Mouse (Mus musculus): ENCODE measurements at regions not wholly inside any gene's neighbourhood (a gene's known extent, or its start where the extent isn't known, plus 50 kb on each side); places are given as distances from the start of the nearest gene placed in this dataset.

DNA sequence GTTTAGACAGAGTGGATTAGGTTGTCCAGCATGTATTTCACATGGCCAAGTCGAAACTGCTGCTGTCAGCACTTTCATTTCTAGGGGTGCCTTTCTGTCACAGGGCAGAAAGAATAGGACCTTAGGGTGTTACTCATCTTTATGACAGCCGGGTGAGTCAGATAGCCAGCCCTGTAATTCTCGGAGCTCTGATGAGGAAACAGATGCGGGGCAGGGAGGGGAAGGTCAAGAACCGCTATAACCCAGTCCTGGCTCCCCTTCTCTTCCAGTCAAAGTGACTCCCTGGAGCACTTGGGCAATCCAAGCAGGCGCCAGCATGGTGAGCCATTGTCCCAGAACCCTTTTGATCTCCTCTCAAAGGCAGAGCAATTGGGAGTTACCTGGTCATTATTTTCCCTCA is 69.4 kb upstream of the Jarid2 start:
- peak; percentile 25 for DNase-seq (ENCODE audit: low read depth, low spot score)

DNA sequence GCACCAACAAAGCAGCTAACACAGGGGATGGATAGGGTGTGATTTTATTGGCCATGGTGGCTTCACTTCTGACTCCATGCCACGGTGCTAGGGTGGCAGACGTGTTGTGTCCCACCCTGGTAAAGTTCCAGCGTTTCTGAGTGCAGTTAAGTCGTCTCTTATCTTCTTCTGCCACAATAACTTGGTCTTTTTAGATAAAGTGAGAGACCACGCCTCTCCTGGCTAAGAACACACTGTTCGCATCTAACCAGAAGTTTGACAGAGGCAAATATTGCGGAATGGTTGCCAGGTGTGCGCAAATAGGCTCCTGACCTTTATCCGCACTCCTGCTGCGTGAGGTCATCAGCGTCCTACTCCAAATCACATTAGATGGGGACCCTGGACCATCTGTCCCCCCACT is 66.2 kb upstream of the Jarid2 start:
- DNase-seq (ENCODE audit: low read depth, low spot score), result no peak

DNA sequence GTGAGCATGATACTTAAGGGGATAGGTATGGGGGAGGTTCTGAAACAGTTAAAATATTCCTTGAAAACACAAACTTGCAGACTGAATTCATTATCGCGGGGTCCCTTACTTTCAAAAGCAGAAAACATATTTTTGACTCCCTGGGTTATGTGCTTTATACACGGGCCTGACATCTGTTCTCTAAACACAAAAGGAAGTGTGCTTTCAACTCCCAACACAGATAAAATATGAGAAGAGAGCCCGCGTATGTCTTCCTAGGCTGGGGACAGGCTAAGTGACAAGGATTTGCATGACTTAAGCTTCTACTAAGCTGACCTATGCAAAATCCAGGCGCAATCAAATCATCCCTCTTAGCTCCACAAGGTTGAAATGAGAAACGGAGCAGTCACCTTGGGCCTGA is 65.5 kb upstream of the Jarid2 start:
- no peak for DNase-seq (ENCODE audit: low read depth, low spot score)

DNA sequence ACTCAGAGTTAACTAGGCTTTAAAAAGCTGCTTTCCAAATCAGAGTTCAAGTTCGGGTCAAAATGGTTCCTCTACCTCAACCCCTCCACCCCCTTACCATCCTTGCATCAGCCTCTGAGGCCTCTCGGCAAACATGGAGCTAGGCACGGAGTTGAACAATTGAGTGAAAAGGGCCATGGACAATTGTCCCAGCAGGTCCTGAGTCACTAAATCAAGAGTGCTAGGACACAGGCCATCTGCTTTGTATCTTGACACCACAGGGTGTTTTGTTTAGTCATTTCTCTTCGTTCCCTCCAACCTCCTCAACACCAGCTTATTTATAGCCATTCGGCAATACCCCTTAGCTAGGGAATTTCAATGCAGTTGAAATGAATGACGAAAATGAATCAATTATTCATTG is 59.5 kb upstream of the Jarid2 start:
- DNase-seq (ENCODE audit: low read depth, low spot score), result no peak

DNA sequence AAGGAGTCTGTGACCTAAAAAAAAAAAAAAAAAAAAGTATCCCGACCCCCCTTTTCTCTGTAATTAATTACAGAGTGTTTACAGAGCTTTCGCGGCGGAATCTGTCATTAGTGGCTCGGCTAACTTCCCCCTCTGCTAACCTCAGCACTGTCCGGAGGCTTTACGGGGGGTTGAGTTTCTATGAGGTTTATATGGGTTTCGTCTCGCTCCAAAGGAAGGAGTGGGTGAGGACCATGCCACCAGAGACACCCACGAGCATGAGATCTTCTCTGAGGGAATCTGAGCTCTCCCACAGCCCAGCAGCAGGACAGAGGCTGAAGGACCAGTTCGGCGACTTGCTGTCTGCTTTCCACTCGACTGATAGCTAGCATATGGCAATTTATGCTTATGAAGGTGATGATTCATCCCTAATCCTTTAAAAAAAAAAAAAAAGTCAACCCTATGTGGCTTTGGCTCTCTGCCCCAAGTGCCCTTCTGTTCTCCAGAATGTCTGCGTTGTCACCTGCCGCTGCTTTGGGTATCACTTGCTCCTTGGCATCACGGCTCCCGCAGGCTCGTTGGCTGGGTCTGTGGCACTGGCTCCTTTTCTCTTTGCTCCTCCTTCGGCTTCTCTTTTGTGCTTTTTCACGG is 55.8 kb upstream of the Jarid2 start:
- DNase-seq (ENCODE audit: low read depth, low spot score), result no peak

DNA sequence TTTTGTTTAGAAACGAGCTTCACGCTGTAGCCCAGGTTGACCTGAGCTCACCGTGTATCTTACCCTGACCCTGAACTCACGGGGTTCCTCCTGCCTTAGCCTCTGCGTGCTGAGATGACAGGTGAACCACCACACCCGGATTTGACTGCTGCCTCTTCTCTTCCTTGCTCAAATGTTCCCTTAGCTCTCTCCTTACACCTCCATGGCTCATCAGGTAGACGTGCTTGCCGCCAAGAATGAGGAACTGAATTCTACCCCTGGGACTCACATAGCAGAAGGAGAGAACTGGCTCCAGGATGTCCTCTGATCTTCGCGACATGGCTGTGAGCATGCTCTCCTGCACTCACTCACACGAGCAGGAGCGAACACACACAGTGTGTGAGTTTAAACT is 55.3 kb upstream of the Jarid2 start:
- no peak for DNase-seq (ENCODE audit: low read depth, low spot score)

DNA sequence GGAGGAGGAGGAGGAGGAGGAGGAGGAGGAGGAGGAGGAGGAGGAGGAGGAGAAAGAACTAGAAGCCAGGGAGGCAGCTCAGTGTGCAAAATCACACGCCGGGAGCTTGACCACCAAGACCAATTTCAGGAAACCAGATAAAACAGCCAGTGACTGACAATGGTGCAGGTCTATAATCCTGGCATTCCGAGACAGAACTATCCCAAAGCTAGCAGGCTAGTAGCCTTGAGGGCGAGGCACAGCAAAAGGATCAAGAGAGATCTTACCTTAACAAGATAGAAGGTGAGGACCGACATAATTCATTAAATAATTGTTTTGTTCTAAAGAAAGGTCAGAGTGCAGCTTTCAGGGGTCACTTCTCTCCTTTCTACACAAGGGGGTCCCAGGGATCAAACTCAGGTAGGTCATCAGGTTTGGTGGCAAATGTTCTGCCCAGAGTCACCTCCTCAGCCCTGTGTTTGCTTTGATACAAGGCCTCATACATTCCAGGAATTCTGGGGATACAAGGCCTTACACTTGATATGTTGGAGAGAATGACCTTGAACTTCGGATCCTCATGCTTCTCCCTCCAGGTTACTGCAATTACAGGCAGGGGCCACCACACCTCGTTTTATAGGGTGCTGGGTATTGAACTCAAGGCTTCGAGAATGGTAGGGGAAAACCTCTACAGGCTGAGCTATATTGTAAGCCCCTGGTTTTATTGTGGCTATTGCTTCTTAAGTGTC is 54.2 kb upstream of the Jarid2 start:
- peak; percentile 64 for DNase-seq (ENCODE audit: low read depth, low spot score)

DNA sequence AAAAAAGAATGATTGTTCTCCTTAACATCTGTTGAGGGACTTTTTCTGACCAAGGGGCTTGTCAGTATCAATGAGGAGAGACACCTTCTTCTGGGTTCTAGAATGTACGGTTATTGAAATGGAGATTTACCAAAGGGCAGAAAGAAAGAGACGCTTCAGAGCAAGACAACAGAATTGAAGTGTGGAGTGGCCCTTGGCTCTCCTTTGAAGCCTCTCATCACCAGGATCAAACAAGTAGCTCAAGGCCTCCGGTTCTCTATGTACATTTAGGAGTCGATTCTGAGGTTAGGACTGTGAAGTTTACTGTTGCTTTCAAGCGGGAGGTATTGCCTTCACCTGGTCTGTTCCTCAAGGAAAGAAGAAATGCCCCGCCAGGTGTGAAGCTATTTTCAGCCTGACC is 53.2 kb upstream of the Jarid2 start:
- peak; percentile 41 for DNase-seq (ENCODE audit: low read depth, low spot score)

DNA sequence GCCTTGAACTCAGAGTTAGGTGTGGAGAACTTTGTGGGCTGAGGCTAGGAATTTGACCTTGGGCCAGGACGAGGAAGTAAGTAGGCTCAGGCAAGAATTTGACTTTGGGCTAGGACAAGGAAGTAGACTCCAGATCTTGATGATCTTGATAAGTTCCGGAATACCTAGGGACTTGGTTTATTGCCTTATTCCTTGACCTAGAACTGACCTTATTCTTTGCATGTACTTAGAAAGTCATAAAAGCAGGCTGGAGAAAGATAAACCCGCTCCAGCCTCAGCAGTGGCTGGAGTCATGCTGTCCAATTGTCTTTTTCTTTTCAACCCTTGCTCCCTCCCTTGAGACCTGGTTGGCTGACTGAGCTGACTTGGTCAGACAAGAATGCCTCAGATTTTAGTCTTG is 51.2 kb upstream of the Jarid2 start:
- peak; percentile 95 for DNase-seq (ENCODE audit: low read depth, low spot score)

DNA sequence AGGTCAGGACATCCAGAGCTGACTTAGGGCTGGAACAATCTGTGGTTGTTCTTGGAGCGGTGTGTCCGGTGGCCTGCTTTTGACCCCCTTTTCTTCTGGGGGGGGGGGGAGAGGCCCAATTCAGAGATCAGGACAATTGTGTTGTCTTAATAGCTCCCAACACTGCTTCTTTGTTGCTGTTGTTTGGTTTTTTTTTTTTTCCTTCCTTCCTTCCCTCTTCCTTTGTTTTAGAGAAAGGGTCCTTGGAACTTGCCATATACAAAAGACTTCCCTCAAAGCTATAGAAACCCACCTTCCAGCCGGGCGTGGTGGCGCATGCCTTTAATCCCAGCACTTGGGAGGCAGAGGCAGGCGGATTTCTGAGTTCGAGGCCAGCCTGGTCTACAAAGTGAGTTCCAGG is 49.8 kb upstream of the Jarid2 start:
- DNase-seq (ENCODE audit: low read depth, low spot score), result peak; percentile 93
